Mouse (Mus musculus): ENCODE measurements at regions not wholly inside any gene's neighbourhood (a gene's known extent, or its start where the extent isn't known, plus 50 kb on each side); places are given as distances from the start of the nearest gene placed in this dataset.
"Not testable (repeated sequence)": the region's sequence is repeated elsewhere in the genome, so short reads cannot be mapped to it uniquely, and the experiment has no call there.

DNA sequence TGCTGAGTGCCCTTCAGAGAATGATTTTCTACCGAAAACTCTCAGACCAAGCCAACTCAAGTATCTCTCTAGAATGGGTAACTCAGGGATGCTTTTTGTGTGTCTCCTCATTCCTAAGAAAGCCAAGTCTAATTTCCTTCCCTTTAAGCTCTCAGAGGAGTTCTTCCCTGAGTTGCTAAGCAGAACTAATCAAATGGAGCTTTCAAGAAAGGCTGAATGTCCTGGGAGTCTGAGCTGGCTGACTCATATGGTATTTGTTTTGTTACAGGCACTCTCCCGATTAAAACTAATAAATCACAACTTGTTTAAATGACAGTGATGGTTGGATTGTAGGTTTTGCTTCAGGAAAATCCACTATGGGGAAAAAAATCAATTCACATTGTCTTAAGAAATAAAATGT, 253.1 kb upstream of the Pfkp start:
- no peaks in the 10 kb centered on the region for H3K9me3 ChIP-seq

DNA sequence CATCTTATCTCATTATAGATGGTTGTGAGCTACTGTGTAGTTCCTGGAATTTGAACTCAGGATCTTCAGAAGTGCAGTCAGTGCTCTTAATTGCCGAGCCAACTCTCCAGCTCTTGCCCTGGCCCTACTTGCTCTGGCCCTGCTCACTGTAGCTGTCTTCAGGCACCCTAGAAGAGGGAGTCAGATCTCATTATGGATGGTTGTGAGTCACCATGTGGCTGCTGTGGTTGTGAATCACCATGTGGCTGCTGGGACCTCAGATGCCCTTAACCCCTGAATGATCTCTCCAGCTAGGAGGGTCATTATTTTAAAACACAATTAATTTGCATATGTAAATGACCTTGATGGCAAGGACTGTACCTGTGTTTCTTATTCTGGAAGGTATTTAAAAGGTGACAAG, 249.1 kb upstream of the Pfkp start:
- H3K4me3 ChIP-seq (replicated peaks) = no peak overlapping the region
- no peak overlapping the region for H3K27ac ChIP-seq
- H3K4me2 ChIP-seq (replicated peaks) = no peak overlapping the region
- no peak overlapping the region for H3K9ac ChIP-seq (replicated peaks)
- H3K27me3 ChIP-seq = no peaks in the 10 kb centered on the region
- no peak for ATAC-seq
- no peaks in the 10 kb centered on the region for H3K4me1 ChIP-seq (replicated peaks)
- no peaks in the 10 kb centered on the region for H3K36me3 ChIP-seq
- no peaks in the 10 kb centered on the region for H3K9me3 ChIP-seq
- WGBS = 79% methylated on average over 1 of the region's 1 CpGs

More for the DNA sequence above, 253.1 kb upstream of the Pfkp start:
- 57% methylated on average over 2 of the region's 2 CpGs for WGBS
- Histone ChIP-seq H3K36me3 (no peaks in the 10 kb centered on the region), H3K4me2 (replicated peaks) (no peak overlapping the region), H3K27me3 (no peaks in the 10 kb centered on the region), H3K9ac (replicated peaks) (no peak overlapping the region), H3K4me1 (replicated peaks) (no peaks in the 10 kb centered on the region), H3K4me3 (replicated peaks) (no peak overlapping the region), H3K27ac (no peak overlapping the region)
- ATAC-seq = no peak

DNA sequence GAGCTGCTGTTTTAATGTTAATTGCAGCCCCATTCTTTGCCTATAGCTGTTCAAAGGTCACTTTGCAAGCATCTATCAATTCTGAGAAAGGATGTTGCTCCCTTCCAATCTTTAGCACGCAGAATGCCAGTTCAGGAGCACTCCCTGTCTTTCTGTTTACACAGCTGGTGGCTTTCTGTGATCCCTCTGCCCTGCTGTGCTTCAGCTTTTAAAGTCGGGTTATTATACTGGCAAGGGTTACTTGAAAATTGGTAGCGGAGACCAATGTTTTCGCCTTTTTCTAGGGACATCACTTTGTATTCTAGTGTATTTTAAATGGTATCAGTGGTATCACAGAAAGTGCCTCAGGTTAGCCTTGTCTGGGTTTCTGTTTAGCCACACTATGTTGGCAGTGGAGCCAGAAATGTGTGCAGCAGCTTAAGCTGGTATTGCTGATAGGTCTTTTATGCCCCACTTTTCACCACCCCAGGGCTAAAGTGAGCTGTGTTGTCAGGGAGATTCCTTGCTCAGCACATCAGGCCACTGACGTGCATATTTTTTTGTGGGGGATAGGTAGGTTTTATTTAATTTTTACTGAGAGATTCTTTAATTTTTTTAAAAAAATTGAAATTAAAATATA, 243.0 kb upstream of the Pfkp start:
- peaks cover 7% of the 10 kb centered on the region; the same call in 1 of the 2 replicates for H3K4me1 ChIP-seq (replicated peaks)
- H3K27me3 ChIP-seq = no peaks in the 10 kb centered on the region
- H3K9ac ChIP-seq (replicated peaks) = no peak overlapping the region
- no peak overlapping the region for H3K4me3 ChIP-seq (replicated peaks)
- H3K9me3 ChIP-seq = no peaks in the 10 kb centered on the region
- no peak overlapping the region for H3K27ac ChIP-seq
- ATAC-seq = peak; percentile 75
- 17% methylated on average over 5 of the region's 5 CpGs for WGBS
- H3K36me3 ChIP-seq = no peaks in the 10 kb centered on the region
- H3K4me2 ChIP-seq (replicated peaks) = no peak overlapping the region

DNA sequence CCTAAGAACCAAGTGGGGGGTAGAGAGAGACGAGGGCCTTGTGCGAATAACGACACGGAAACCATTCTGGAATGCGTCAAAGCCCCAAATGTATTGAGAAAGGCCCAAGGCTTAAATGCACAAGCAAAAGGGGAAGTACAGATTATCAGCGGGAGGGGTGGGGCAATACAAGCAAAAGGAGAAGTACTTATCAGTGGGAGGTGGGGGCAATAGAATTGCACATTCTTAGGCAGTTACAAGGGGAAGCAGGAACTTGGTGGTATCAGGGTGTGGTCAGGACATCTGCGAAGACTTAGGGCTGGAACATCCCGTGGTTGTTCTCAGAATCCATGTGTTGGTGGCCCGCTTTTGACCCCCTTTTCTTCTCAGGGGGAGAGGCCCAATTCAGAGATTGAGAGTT, 240.9 kb upstream of the Pfkp start:
- not testable (repeated sequence) for H3K4me3 ChIP-seq (replicated peaks); H3K4me1 ChIP-seq (replicated peaks); H3K36me3 ChIP-seq; H3K27me3 ChIP-seq; H3K9ac ChIP-seq (replicated peaks); ATAC-seq; H3K9me3 ChIP-seq; H3K4me2 ChIP-seq (replicated peaks); H3K27ac ChIP-seq
- WGBS = 75% methylated on average over 9 of the region's 9 CpGs

DNA sequence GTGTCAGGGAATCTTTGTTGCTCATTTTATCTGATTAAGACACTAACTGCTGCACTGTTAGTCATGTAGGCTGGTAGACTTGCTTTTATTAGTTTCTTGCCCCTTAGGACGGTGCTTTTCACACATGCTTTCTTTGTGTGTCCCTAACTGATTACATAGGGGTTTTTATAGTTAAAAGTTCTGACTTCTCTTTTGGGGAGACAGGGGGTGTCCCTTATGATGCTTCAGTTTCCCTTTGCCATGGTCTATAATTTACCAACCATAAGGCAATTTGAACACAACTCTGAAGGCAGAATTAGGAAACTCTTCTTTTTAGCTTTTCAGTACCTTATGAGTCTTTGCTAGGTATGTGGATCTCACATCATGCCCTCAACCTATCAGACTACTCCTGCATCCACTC, 239.8 kb upstream of the Pfkp start:
- Histone ChIP-seq H3K9me3 (no peaks in the 10 kb centered on the region), H3K27ac (no peak overlapping the region), H3K4me1 (replicated peaks) (peaks cover 7% of the 10 kb centered on the region; the same call in 1 of the 2 replicates), H3K9ac (replicated peaks) (no peak overlapping the region), H3K27me3 (no peaks in the 10 kb centered on the region), H3K4me2 (replicated peaks) (no peak overlapping the region), H3K4me3 (replicated peaks) (no peak overlapping the region), H3K36me3 (no peaks in the 10 kb centered on the region)
- WGBS = 93% methylated on average over 1 of the region's 1 CpGs
- no peak for ATAC-seq

DNA sequence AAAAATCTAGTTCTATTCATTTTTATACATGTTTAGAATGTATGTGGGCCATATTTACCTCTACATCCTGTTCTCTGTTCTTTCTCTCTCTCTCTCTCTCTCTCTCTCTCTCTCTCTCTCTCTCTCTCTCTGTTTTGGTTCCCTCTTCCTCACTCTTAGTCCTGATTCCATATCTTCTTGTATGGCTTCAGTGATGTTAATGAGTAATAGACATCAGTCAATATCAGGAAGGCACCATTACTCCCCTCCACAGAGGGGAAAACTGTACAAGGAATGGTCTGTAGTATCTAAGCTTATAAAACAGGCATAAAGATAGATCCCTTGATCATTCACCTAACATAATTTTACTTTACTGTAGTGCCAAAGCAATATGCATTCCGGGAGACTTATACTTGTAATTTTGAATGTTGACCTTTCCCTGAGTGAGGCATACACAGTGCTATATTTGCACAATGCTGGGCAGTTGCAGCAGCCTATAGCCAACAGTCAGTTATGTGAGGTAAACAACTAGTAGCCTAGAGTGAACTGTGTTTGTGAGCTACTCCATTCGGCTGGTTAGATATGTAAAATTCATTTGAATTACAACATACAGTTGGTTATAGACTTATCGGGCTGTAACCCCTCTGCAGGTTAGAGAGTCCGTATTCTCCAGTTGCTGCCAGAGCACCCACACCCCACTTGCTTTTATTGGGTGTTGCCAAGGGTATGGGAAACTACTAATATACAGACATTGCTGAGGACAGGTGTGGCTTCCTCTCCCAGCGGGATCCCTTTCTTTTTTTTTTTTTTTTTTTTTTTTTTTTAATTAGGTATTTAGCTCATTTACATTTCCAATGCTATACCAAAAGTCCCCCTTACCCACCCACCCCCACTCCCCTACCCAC, 228.7 kb upstream of the Pfkp start:
- H3K4me3 ChIP-seq (replicated peaks) = no peak overlapping the region
- H3K27me3 ChIP-seq = no peaks in the 10 kb centered on the region
- H3K4me1 ChIP-seq (replicated peaks) = no peaks in the 10 kb centered on the region
- H3K36me3 ChIP-seq = no peaks in the 10 kb centered on the region
- no peaks in the 10 kb centered on the region for H3K9me3 ChIP-seq
- no peak overlapping the region for H3K27ac ChIP-seq
- WGBS = 97% methylated on average over 5 of the region's 5 CpGs
- no peak for ATAC-seq
- no peak overlapping the region for H3K9ac ChIP-seq (replicated peaks)
- H3K4me2 ChIP-seq (replicated peaks) = no peak overlapping the region

DNA sequence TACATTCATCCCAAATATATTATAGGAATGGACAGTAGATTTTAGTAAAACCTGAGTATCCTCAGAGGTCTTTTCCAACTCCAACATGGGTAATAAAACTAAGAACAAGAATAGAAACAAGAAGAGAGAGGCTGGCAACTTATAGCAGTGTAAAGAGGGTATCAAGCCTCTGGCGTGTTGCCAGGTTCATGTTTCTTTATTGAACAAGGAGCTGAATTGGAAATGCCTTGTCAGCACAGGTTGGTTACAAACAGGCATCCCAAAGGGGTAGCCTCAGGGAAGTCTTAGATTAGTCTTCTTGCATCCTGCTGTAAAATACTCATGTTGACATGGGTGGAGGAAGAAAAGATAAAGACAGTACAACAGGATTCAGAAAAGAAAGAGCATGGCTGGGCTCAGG, 213.6 kb upstream of the Pfkp start:
- Histone ChIP-seq H3K4me3 (replicated peaks) (no peak overlapping the region), H3K27ac (no peak overlapping the region), H3K4me2 (replicated peaks) (no peak overlapping the region), H3K9me3 (no peaks in the 10 kb centered on the region), H3K27me3 (no peaks in the 10 kb centered on the region), H3K9ac (replicated peaks) (no peak overlapping the region), H3K36me3 (no peaks in the 10 kb centered on the region), H3K4me1 (replicated peaks) (no peaks in the 10 kb centered on the region)
- WGBS = 88% methylated on average over 1 of the region's 1 CpGs
- no peak for ATAC-seq

DNA sequence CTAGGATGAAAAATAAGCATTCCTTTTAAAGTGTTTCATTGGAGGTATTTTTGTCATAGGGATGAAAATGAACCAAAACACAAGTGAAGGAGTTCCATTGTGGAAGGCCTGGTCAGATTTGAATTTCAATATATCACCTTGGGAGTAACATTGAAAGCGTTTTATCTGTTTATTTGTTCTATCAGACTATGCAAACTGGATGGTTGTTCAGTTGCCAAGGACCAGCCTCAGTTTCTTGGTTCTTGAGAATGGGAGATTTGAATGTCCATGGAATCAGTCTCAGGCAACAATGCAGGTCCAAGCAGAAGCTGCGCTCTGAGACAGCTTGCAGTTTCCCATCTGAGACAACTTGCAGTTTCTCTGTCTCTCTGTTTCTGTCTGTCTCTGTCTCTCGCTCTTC, 211.0 kb upstream of the Pfkp start:
- H3K27ac ChIP-seq = no peak overlapping the region
- H3K9ac ChIP-seq (replicated peaks) = no peak overlapping the region
- WGBS = 88% methylated on average over 3 of the region's 3 CpGs
- no peak for ATAC-seq
- H3K4me1 ChIP-seq (replicated peaks) = peaks cover 12% of the 10 kb centered on the region; the same call in 1 of the 2 replicates
- H3K4me3 ChIP-seq (replicated peaks) = no peak overlapping the region
- H3K36me3 ChIP-seq = no peaks in the 10 kb centered on the region
- H3K4me2 ChIP-seq (replicated peaks) = no peak overlapping the region
- no peaks in the 10 kb centered on the region for H3K9me3 ChIP-seq
- H3K27me3 ChIP-seq = no peaks in the 10 kb centered on the region

DNA sequence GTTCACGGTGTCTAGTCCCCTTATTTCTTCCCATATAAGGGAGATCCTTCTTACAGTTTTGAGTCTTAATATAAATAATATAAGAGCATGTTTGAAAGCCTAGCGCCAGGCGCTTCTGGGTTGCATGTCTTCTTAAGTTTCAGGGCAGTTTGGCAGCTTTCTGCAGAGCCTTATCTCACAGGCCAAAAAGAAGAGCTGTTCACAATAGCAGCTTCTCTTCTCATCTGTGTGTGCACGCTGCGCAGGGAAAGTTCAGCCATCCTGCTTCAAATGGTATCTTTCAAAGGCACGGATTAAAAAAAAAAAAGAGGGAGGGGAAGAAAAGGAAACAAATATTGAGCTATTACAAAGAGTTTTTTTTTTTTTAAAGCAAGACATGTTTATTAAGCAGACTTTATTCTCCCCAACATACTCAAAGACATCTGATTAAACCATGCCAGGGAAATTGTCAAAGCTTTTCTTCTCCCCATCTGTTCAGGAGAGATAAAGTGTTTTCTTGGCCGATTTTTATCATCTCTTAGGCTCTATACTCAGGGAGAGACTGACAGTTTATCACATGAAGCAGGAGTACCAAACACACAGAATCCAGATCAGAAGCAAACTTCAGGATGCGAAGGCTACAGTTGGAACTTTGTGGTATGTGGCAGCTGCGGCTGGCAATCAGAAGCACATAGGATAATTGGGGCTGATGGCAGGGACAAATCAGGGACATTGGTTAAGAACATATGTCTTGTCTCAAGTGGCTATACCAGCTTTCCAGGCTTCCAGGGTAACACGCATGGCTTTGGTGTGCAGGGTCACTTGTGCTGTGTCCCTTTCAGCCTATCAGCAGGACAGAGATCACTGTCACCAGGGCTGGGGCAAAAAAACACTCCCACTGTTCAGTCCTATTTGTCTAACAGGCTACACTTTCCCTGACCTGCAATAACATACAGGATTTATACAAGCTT, 206.9 kb upstream of the Pfkp start:
- no peaks in the 10 kb centered on the region for H3K36me3 ChIP-seq
- H3K9ac ChIP-seq (replicated peaks) = no peak overlapping the region
- H3K4me3 ChIP-seq (replicated peaks) = no peak overlapping the region
- H3K27me3 ChIP-seq = no peaks in the 10 kb centered on the region
- H3K27ac ChIP-seq = no peak overlapping the region
- H3K4me1 ChIP-seq (replicated peaks) = peaks cover 12% of the 10 kb centered on the region; the same call in 1 of the 2 replicates
- no peaks in the 10 kb centered on the region for H3K9me3 ChIP-seq
- H3K4me2 ChIP-seq (replicated peaks) = no peak overlapping the region
- peak; percentile 63 for ATAC-seq
- 49% methylated on average over 10 of the region's 10 CpGs for WGBS

DNA sequence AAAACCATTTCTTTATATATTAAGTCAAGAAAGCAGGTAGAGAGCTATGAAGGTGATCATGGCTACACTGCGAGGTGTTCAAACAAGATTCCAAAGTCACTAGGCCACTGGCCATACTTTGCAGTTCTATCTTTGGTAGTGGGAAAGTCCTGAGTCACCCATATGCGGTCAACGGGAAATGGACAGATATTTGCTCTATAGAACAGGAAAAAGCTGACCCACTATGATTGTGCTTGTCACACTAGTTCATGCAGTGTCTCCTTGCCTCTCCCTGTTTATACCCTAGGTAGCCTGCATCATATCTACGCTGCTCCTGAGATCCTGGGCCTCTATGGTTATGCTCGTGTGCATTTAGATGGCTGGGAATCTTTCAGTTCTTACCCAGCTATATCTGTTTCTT, 188.9 kb upstream of the Pfkp start:
- Histone ChIP-seq H3K4me3 (replicated peaks) (no peak overlapping the region), H3K4me2 (replicated peaks) (no peak overlapping the region), H3K36me3 (no peaks in the 10 kb centered on the region), H3K9me3 (no peaks in the 10 kb centered on the region), H3K27ac (no peak overlapping the region), H3K9ac (replicated peaks) (no peak overlapping the region), H3K27me3 (no peaks in the 10 kb centered on the region), H3K4me1 (replicated peaks) (no peaks in the 10 kb centered on the region)
- 92% methylated on average over 5 of the region's 5 CpGs for WGBS
- ATAC-seq = no peak

DNA sequence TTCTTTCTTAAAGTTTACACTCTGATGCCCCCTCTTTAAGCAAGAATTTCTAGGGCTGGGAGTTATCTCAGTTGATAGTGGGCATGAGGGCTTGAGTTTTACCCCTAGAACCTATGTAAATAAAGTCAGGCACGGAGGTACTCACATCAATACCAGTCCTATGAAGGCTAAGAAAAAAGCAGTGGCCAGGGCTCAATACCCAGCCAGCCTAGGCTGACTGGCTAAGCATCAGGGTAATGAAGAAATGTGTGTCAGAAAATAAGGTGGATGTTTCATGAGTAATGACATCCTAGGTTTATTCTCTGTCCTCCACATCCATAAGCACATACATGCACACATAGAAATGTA, 188.5 kb upstream of the Pfkp start:
- Histone ChIP-seq H3K27me3 (no peaks in the 10 kb centered on the region), H3K27ac (no peak overlapping the region), H3K4me3 (replicated peaks) (no peak overlapping the region), H3K9me3 (no peaks in the 10 kb centered on the region), H3K4me1 (replicated peaks) (no peaks in the 10 kb centered on the region), H3K9ac (replicated peaks) (no peak overlapping the region), H3K4me2 (replicated peaks) (no peak overlapping the region), H3K36me3 (no peaks in the 10 kb centered on the region)
- peak; percentile 77 for ATAC-seq
- 51% methylated on average over 1 of the region's 1 CpGs for WGBS
